In the genomic region with DNA sequence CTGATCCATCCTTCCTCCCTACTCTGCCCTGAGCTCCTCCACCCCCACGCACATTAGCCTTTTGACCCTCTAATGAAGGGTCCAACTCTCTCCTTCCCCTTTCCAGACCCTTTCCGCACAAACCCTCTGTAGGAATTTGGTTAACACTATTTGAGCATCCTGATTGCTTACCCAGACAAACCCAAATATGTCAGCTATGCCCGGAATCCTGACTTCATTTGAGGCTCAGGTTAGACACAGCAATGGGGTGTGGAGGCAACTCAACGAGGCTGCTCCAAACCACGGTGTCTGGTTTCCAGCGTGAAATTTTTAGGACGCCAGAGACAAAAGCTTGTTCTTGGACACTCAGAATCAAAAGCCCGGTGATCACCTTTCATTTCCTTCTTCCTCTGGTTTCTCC, we compare ENCODE assay signal across 14 mouse cellular contexts.
DNase-seq lines count a peak whose midpoint lies in the region; ATAC-seq and TF ChIP-seq lines count a peak whose summit lies in the region.
"Had no signal": no experiment of that assay in that cellular context is flagged by ENCODE, and none has a peak within 500 bp of the region (broad histone marks: within the 10 kb centered on the region; RNA-seq: fewer than 3 reads in every experiment).

No protein-coding gene starts in this region.

- peak; percentile 75 for DNase-seq in midbrain, embryonic 11.5 days (ENCODE audit: low spot score, missing footprints)
- DNase-seq in embryo, embryonic 10 days (ENCODE audit: low spot score) = peak; percentile 63
- DNase-seq in adrenal gland, adult 8-10 months = no peak
- no peak for DNase-seq in liver
- DNase-seq: cerebellum, adult 18-20 months; right cerebral cortex, postnatal 4 days; thymus, postnatal 36 days had no signal

- no peak overlapping the region for H3K4me2 ChIP-seq in midbrain, embryonic 11.5 days
- no peak overlapping the region for H3K4me2 ChIP-seq in midbrain, embryonic 16.5 days (ENCODE audit: low read length)
- H3K4me2 ChIP-seq in kidney, embryonic 16.5 days (replicated peaks; ENCODE audit: low read depth, low read length) = no peak overlapping the region
- H3K4me2 ChIP-seq: heart, embryonic 13.5 days; stomach, embryonic 15.5 days had no signal

- no peaks in the 10 kb centered on the region for H3K27me3 ChIP-seq in midbrain, embryonic 11.5 days (ENCODE audit: control insufficient read depth, insufficient read depth, low read length)
- no peaks in the 10 kb centered on the region for H3K27me3 ChIP-seq in midbrain, embryonic 16.5 days (ENCODE audit: control insufficient read depth, insufficient read depth, low read depth, low read length)
- H3K27me3 ChIP-seq in kidney, embryonic 16.5 days (ENCODE audit: insufficient read depth, low read length) = no peaks in the 10 kb centered on the region
- H3K27me3 ChIP-seq: heart, embryonic 13.5 days; stomach, embryonic 15.5 days had no signal

- no peak overlapping the region for H3K4me3 ChIP-seq in midbrain, embryonic 11.5 days (ENCODE audit: low read depth, low read length)
- no peak overlapping the region for H3K4me3 ChIP-seq in midbrain, embryonic 16.5 days (ENCODE audit: low read depth, low read length)
- H3K4me3 ChIP-seq in embryonic fibroblast, embryonic 13.5 days (ENCODE audit: insufficient read depth, low read length) = no peak overlapping the region
- H3K4me3 ChIP-seq in kidney, embryonic 16.5 days (ENCODE audit: low read length) = no peak overlapping the region
- H3K4me3 ChIP-seq: heart, embryonic 13.5 days; stomach, embryonic 15.5 days had no signal

- no peak for TF ChIP-seq POLR2A in embryonic fibroblast, embryonic 13.5 days (IDR thresholded peaks at IDR 0.05; ENCODE audit: low read depth, low read length)

- H3K36me3 ChIP-seq in midbrain, embryonic 11.5 days (ENCODE audit: control insufficient read depth, insufficient read depth, low read length) = no peaks in the 10 kb centered on the region
- H3K36me3 ChIP-seq in midbrain, embryonic 16.5 days (ENCODE audit: control insufficient read depth, insufficient read depth, low read length) = no peaks in the 10 kb centered on the region
- no peaks in the 10 kb centered on the region for H3K36me3 ChIP-seq in kidney, embryonic 16.5 days (ENCODE audit: insufficient read depth, low read length)
- H3K36me3 ChIP-seq: heart, embryonic 13.5 days; stomach, embryonic 15.5 days had no signal

- H3K9ac ChIP-seq in midbrain, embryonic 11.5 days (ENCODE audit: low read length) = no peak overlapping the region
- H3K9ac ChIP-seq in midbrain, embryonic 16.5 days (ENCODE audit: low read depth, low read length) = no peak overlapping the region
- H3K9ac ChIP-seq in kidney, embryonic 16.5 days (replicated peaks; ENCODE audit: low read length) = no peak overlapping the region
- H3K9ac ChIP-seq: heart, embryonic 13.5 days; liver, embryonic 14.5 days; stomach, embryonic 15.5 days had no signal

- 36% methylated on average over 8 of the region's 8 CpGs for WGBS in midbrain, embryonic 11.5 days
- 46% methylated on average over 8 of the region's 8 CpGs for WGBS in midbrain, embryonic 16.5 days
- WGBS in kidney, embryonic 16.5 days = 32% methylated on average over 8 of the region's 8 CpGs

- TF ChIP-seq CTCF in embryonic fibroblast, embryonic 13.5 days (IDR thresholded peaks at IDR 0.05; ENCODE audit: borderline replicate concordance, insufficient read depth, low read length) = no peak

- H3K9me3 ChIP-seq in midbrain, embryonic 11.5 days (ENCODE audit: control insufficient read depth, low read length) = no peaks in the 10 kb centered on the region
- no peaks in the 10 kb centered on the region for H3K9me3 ChIP-seq in midbrain, embryonic 16.5 days (replicated peaks; ENCODE audit: control insufficient read depth, low read length, poor library complexity, severe bottlenecking)
- no peaks in the 10 kb centered on the region for H3K9me3 ChIP-seq in kidney, embryonic 16.5 days (ENCODE audit: low read length)
- H3K9me3 ChIP-seq: heart, embryonic 13.5 days; stomach, embryonic 15.5 days had no signal

- H3K27ac ChIP-seq in midbrain, embryonic 11.5 days (ENCODE audit: low read depth, low read length) = no peak overlapping the region
- no peak overlapping the region for H3K27ac ChIP-seq in midbrain, embryonic 16.5 days (ENCODE audit: low read length)
- H3K27ac ChIP-seq in embryonic fibroblast, embryonic 13.5 days (ENCODE audit: insufficient read depth, low read length) = 0 out of 2 replicates have a peak overlapping the region, but pooled peaks have one; percentile 16
- no peak overlapping the region for H3K27ac ChIP-seq in kidney, embryonic 16.5 days (ENCODE audit: low read length)
- H3K27ac ChIP-seq: heart, embryonic 13.5 days; liver, embryonic 14.5 days; stomach, embryonic 15.5 days had no signal

- H3K4me1 ChIP-seq in midbrain, embryonic 11.5 days (ENCODE audit: control insufficient read depth, insufficient read depth, low read length) = no peaks in the 10 kb centered on the region
- H3K4me1 ChIP-seq in midbrain, embryonic 16.5 days (ENCODE audit: control insufficient read depth, insufficient read depth, low read length) = no peaks in the 10 kb centered on the region
- peaks cover 7% of the 10 kb centered on the region for H3K4me1 ChIP-seq in embryonic fibroblast, embryonic 13.5 days (ENCODE audit: control insufficient read depth, insufficient read depth, low read length)
- H3K4me1 ChIP-seq in kidney, embryonic 16.5 days (ENCODE audit: insufficient read depth, low read length) = no peaks in the 10 kb centered on the region
- H3K4me1 ChIP-seq: heart, embryonic 13.5 days; stomach, embryonic 15.5 days had no signal

- ATAC-seq in midbrain, embryonic 11.5 days (ENCODE audit: low FRiP score) = no peak
- ATAC-seq in midbrain, embryonic 16.5 days = no peak
- ATAC-seq in kidney, embryonic 16.5 days (ENCODE audit: low FRiP score, low TSS enrichment) = no peak
- ATAC-seq: intestine, postnatal 0 days had no signal

Comparison
In these comparisons a context has a peak if more than half of its experiments do, and no peak if none do; other contexts are left out.
1. DNase-seq: peak in midbrain, embryonic 11.5 days (single experiment) and embryo, embryonic 10 days (single experiment); none in adrenal gland, adult 8-10 months (single experiment) and liver (single experiment).